Mouse (Mus musculus) kidney, adult 2 months (tissue): Measurements from ENCODE around the gene Cd101. TPM values are rescaled to one million over a fixed set of nuclear protein-coding genes. Genes with fewer than 3 reads are reported as not detected.
A peak's percentile ranks its signal among the peaks of the same experiment; 100 is the strongest.

Experiments used
- DNase-seq: peaks from one replicate; pipeline ENCODE4 v3.0.0; 2021
- H3K27ac ChIP-seq: fragments of 200-500 bp; 2 replicates; pipeline ENCODE4 v1.5.1; 2012; ENCODE audit warnings: low read depth, low read length, control low read depth, inconsistent platforms; ENCODE audit not compliant: insufficient read depth
- H3K27me3 ChIP-seq: fragments of 200-500 bp; replicated peaks from 2 replicates; pipeline ENCODE4 v1.6.1; 2012; ENCODE audit warnings: mild to moderate bottlenecking, moderate library complexity, low read length, inconsistent platforms; ENCODE audit not compliant: control insufficient read depth, insufficient read depth
- H3K36me3 ChIP-seq: fragments of 200-500 bp; 2 replicates; pipeline ENCODE4 v1.6.1; 2012; ENCODE audit warnings: mild to moderate bottlenecking, moderate library complexity, low read length, inconsistent platforms; ENCODE audit not compliant: control insufficient read depth, insufficient read depth
- H3K4me1 ChIP-seq: fragments of 200-500 bp; 2 replicates; pipeline ENCODE4 v1.6.1; 2011; ENCODE audit warnings: low read length; ENCODE audit not compliant: control insufficient read depth, insufficient read depth
- H3K4me3 ChIP-seq: fragments of 200-500 bp; 2 replicates; pipeline ENCODE4 v1.5.1; 2011; ENCODE audit warnings: mild to moderate bottlenecking, low read depth, low read length, control low read depth; ENCODE audit not compliant: insufficient read depth
- CTCF ChIP-seq: fragments of 200-500 bp; conservative IDR thresholded peaks from 2 replicates; pipeline ENCODE4 v1.5.1; 2011; ENCODE audit warnings: low read depth, mild to moderate bottlenecking, control low read depth, low read length, moderate library complexity, mixed read lengths; ENCODE audit not compliant: insufficient read depth, insufficient read length
- POLR2A ChIP-seq: fragments of 200-500 bp; IDR thresholded peaks from one replicate; pipeline ENCODE4 v1.6.1; 2011; ENCODE audit warnings: low read depth, low read length, control low read depth
- WGBS: fragments of 180-500 bp; shearing (Covaris S2); methylation state at CpG from one replicate; pipeline ENCODE4 v1.1.7; 2018; 5-methylcytosine and 5-hydroxymethylcytosine counted together
- polyA plus RNA-seq: library from polyadenylated mRNA; depleted of rRNA; stranded (reverse); fragments of >200 nt; gene quantifications from 2 replicates; pipeline ENCODE4 v1.2.3, GENCODE M21; 2012

Gene Cd101
- polyA plus RNA-seq, 1 experiment, result 0.16 TPM

GRCm38 (mm10) chr3:100990231-100990630, 39.1 kb downstream of the Cd101 start:
- Histone ChIP-seq H3K27me3 (no peaks in the 10 kb centered on the region), H3K4me3 (no peak overlapping the region), H3K36me3 (no peaks in the 10 kb centered on the region), H3K4me1 (peaks cover 3% of the 10 kb centered on the region; the same call in 1 of the 2 replicates), H3K27ac (no peak overlapping the region)
- TF ChIP-seq CTCF (no peak), POLR2A (no peak)
- 38% methylated on average over 1 of the region's 1 CpGs for WGBS
- no peak for DNase-seq

GRCm38 (mm10) chr3:100989417-100989816, 39.9 kb downstream of the Cd101 start:
- DNase-seq, result no peak
- Histone ChIP-seq H3K4me3 (no peak overlapping the region), H3K4me1 (peaks cover 3% of the 10 kb centered on the region; the same call in 1 of the 2 replicates), H3K27me3 (no peaks in the 10 kb centered on the region), H3K27ac (no peak overlapping the region), H3K36me3 (no peaks in the 10 kb centered on the region)
- 44% methylated on average over 12 of the region's 12 CpGs for WGBS
- TF ChIP-seq POLR2A (no peak), CTCF (no peak)

DNA sequence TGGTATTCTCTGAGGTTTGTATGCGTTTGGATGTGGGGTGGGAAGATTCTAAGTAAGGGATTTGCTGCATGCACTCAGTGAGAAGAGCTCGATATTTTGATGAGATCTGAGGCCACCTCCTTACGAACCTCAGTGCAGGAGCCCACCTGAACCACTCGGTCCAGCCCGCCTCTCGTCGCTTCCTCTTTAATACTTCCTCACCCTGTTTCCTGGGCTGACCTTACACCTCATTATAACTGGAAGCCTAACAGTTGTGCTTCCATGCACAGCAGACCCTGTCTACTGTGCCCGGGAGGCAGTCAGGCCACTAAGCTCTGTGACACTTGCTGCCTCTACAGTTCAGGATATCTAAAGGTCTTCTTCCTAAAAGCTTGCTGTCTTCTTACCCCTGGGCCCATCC, 50.1 kb downstream of the Cd101 start:
- 60% methylated on average over 8 of the region's 8 CpGs for WGBS
- Histone ChIP-seq H3K4me3 (no peak overlapping the region), H3K36me3 (no peaks in the 10 kb centered on the region), H3K4me1 (no peaks in the 10 kb centered on the region), H3K27me3 (no peaks in the 10 kb centered on the region), H3K27ac (no peak overlapping the region)
- TF ChIP-seq CTCF (no peak), POLR2A (no peak)
- DNase-seq, result no peak

GRCm38 (mm10) chr3:100973906-100974305, 55.5 kb downstream of the Cd101 start:
- Histone ChIP-seq H3K27ac (no peak overlapping the region), H3K4me3 (no peak overlapping the region), H3K36me3 (no peaks in the 10 kb centered on the region), H3K4me1 (no peaks in the 10 kb centered on the region; the same call in 1 of the 2 replicates), H3K27me3 (no peaks in the 10 kb centered on the region)
- peak; percentile 12; the same call in 1 of the 2 replicates for TF ChIP-seq CTCF
- TF ChIP-seq POLR2A, result no peak
- DNase-seq, result peak; percentile 62
- 0% methylated on average over 1 of the region's 1 CpGs for WGBS

DNA sequence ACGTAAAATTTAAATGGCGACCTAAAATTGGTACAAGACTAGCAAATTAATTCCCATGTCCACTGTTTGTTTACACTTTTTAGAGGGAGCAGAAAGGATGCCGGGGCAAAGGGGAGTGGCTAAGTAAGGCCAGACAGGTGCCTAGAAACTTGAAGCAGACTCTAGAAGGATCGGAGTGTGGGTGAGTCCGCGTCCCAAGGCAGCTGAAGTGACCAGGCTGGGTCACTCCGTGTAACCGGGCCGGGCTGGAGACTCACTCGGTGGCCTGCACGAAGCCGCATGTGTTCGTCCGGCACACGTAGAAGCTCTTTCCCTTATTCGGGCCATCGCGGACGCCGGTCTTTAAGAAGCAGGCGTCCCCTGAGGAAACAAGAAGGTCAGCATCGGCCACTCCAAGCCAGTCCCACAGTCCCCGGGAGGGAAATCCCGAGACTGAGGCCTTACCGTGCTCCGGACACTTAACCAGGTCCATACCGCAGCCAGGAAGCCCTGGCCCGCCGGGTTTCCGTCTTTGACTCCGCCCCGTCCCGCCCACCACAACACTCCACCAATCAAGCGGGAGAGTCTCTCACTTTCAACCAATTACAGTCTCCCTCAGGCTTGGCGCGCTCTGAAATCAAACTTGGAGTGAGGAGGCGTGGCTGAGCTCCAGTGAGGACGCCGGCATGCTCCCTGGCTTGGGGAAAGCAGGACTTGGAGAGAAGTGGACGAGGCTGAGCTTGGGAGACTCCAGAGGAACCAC, 60.0 kb downstream of the Cd101 start, which contains the start of gene Ttf2:
Gene Ttf2, minus strand, starts transcription at position 488 of the 742 bp plus-strand sequence.
- under 1% methylated on average over 40 of the region's 40 CpGs for WGBS
- H3K27ac ChIP-seq, result no peak within 1 kb of the TSS

GRCm38 (mm10) chr3:100963849-100964542, 65.4 kb downstream of the Cd101 start:
- DNase-seq, result peak; percentile 42
- no peak overlapping the region for H3K4me3 ChIP-seq
- no peaks in the 10 kb centered on the region for H3K27me3 ChIP-seq
- WGBS, result 74% methylated on average over 14 of the region's 14 CpGs
- no peaks in the 10 kb centered on the region for H3K36me3 ChIP-seq
- TF ChIP-seq POLR2A (no peak), CTCF (peak; percentile 50)
- H3K4me1 ChIP-seq, result no peaks in the 10 kb centered on the region; the same call in 1 of the 2 replicates
- no peak overlapping the region for H3K27ac ChIP-seq

More for the DNA sequence above, 60.0 kb downstream of the Cd101 start, which contains the start of gene Ttf2:
- peak; percentile 97 for DNase-seq
- no peaks in the 10 kb centered on the region for H3K27me3 ChIP-seq
- H3K4me3 ChIP-seq, result peak within 1 kb of the TSS; percentile 63
- no peaks in the 10 kb centered on the region for H3K36me3 ChIP-seq
- H3K4me1 ChIP-seq, result no peaks in the 10 kb centered on the region; the same call in 1 of the 2 replicates
- TF ChIP-seq CTCF (no peak), POLR2A (no peak)

DNA sequence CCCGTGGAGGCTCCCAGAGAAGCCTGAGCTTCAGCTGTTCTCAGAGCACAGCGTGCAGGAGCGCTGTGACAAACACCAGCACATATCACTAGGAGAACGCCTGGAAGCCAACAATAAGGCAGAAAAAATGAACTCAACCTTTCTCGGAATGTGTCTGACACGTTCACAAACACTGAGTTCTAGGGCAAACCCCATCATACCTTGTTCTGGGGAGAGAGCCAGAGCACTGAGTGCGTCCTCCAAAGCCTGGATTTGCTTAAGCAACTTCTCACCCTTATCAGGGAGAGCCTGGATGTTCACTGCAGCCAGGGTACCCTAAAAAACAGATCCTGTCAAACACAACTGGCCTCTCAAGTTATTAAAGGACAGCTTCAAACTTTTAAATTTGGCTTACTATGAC, 67.9 kb downstream of the Cd101 start:
- no peak for DNase-seq
- TF ChIP-seq CTCF (no peak), POLR2A (no peak)
- H3K27ac ChIP-seq, result no peak overlapping the region
- H3K27me3 ChIP-seq, result no peaks in the 10 kb centered on the region
- no peaks in the 10 kb centered on the region for H3K36me3 ChIP-seq
- WGBS, result 83% methylated on average over 7 of the region's 7 CpGs
- no peaks in the 10 kb centered on the region for H3K4me1 ChIP-seq
- no peak overlapping the region for H3K4me3 ChIP-seq
